Mouse (Mus musculus): ENCODE data around the gene Ovol2.

Ovol2 gene

GRCm38 (mm10) chr2:144265916-144266683 lies 65.8 kb downstream of the Ovol2 start:
- DNase-seq = no peak

GRCm38 (mm10) chr2:144265120-144265488 lies 66.8 kb downstream of the Ovol2 start:
- DNase-seq = no peak

- DNase-seq = no peak
These were observed 67.4 kb downstream of the Ovol2 start for GRCm38 (mm10) chr2:144264398-144265119.

GRCm38 (mm10) chr2:144262837-144263236 lies 69.1 kb downstream of the Ovol2 start:
- DNase-seq = no peak
